Mouse (Mus musculus) heart, postnatal 10 days (tissue): Measurements from ENCODE around the gene Trpm3. TPM values are rescaled to one million over a fixed set of nuclear protein-coding genes. Genes with fewer than 3 reads are reported as not detected.

Experiments
- DNase-seq, 2 experiments: peaks; one replicate each; pipeline ENCODE4 v3.0.0; 2021
- intact Hi-C: fragments of 180-260 bp; cut with DNase I; formaldehyde crosslinking; loops from one replicate; pipeline ENCODE4 v1.15.1; 2025
- total RNA-seq, 2 experiments: library from RNA; stranded (reverse); gene quantifications; 2 replicates each; pipeline ENCODE4 v1.2.3; 2021

Trpm3 gene
- total RNA-seq, 2 experiments from 2014 or later: 1.5 to 2.2 TPM

DNA sequence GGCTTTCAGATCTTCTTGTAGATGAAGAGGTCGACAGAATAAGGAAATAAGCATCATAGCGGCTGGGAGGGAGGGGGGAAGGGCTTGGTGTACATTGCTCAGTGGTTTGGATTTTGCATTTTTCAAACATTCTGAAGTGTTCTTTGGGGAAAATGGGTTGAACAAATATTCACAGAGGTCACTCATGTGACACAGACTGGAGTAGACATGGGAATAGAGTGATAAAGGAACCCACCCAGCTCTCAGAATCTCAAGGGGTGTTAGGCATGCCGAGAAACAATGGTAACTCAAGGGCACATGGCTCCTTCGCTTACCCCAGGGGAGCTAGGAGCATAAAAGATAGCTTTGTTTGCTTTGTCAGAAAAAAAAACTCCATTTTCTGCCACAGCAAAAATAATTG, 330.8 kb downstream of the Trpm3 start:
- intact Hi-C loops: no loop called here
- no peak for DNase-seq

DNA sequence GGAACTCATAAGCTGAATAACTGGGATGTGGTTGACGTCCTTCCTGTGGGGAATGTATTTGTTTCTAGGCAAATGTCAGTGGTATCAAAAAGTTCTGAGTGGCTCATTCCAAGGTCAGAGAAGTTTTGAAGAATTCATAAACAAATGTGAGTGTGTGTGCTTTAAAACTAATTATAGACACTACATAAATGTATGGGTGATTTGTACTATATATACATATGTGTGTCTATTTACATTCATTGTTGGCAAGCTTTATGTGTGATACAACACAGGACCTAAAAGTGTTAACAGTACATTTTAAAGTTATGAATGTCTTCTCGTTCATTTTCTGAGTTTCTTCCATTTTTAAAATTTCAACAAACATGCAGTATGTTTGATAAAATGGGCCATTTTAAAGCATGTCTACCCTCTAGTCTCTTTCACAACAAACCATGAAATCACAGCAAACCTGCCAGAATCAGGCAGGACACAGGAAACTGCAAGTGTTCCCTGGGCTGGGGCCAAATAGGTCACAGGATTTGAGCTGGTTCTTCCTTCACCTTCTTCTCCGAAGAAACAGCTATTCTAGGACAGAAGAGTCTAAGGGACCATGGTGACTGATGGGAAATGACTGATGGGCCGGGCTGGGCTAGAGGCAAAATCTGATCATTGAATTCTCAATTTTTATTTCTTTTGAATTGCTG, 334.3 kb downstream of the Trpm3 start:
- intact Hi-C loops: no loop called here
- DNase-seq: peak in 1 of 2 experiments; percentile 9

DNA sequence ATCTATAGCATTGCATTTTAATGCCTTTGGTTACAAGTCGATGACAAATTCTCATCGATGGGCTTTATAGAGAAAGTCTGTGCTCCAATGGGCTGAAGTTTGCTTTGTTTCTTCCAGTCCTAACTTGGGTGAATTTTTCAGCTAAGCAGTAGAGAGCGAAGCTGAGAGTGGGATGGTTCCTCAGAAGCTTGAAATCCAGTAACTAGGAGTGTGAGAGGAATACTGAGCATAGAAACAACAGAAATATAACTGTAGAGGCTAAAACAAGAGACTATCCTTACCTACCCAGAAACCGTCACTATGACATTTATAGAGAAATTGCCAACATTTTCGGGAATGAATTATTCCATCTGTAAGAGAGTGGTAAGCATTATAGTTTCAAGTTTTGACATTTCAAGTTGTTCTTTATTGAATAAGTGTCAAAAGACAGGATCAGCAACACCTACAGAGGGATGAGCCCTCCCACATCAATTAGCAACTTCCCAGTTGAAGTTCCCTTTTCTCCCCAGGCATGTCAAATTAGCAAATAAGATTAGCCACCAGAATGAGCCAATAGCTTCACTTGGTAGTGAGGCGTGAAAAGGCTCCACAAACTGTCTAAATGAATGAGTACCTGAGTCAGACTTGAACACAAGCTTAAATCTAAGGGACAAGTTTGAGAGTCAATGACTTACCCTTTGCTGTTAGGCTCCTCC, 339.6 kb downstream of the Trpm3 start:
- intact Hi-C loops: no loop called here
- DNase-seq: no peak

GRCm38 (mm10) chr19:22503469-22503868, 364.6 kb downstream of the Trpm3 start:
- intact Hi-C loops: no loop called here

DNA sequence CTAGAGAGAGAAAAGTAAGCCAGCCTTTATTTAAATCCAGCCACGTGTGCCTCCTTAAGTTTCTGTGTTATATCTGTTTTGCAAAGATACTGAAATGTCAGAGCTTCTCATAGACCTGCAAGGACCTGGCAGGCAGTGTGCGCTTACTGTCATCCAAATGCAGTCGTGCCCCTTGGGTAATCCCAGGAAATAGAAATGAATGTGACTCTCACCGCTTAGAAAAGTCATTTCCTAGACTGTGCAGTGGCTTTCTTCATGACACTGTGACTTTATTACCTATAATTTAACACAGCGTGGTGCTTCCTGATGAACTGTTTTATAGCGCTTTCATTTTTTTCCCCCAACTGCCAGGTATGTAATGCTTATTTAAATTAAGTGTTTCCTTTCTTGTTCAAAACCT, 379.7 kb downstream of the Trpm3 start:
- DNase-seq: no peak
- intact Hi-C loops: no loop called here

More at GRCm38 (mm10) chr19:22503469-22503868, 364.6 kb downstream of the Trpm3 start:
- no peak for DNase-seq

GRCm38 (mm10) chr19:22527944-22528343, 389.1 kb downstream of the Trpm3 start:
- intact Hi-C loops: no loop called here
- no peak for DNase-seq

DNA sequence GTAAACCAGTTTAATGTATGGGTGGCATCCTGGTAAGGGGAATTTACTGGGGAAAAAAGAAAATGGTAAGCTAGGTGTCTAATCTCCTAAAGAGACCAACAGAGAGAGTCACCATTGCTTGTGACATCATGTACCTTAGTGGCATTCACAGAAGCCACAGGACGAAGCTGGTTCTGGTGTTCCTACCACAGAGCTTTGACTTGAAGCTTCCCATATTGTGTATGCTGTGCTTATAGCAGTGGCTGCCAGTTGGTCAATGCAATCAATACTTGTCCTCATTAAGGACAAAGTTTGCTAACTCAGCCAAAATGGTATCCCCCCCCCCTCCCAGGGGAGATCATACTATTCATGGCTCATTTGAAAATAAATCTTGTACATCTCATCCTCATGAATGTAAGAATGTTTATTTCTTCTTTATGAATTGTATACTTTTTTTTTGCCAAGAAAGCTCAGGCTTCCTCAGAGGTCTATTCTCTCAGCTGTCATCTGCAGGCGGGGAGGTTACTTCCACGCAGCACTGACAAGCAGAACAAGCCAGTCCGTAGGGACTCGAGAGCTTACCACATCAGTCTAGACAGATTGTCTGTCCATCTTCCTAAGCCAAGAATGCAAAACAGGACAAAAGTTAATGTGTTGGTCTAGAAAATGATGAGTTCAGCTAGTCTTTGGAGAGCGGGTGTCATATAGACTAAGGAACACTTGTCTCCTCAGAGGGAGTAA, 404.3 kb downstream of the Trpm3 start:
- DNase-seq: no peak
- intact Hi-C loops: no loop called here

DNA sequence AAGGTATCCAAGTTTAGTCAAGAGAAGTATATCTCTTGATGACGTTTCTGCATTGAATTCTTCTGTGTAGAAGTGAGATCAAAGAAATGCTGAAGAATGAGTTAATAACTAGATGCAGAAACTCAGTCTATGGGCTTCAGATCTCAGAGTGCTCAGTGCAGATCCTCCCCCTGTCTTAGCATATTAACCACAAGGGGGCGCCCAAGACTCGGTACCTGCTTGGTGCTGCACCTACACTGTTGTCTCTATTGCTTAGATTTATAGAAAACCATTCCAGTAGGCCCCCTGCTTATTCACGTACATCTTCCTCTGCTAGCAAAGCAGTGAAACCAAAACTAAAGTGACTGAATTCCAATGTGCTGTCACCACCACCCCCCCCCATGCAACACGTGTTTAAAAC, 413.3 kb downstream of the Trpm3 start:
- DNase-seq: peak; percentile 62 to 67
- intact Hi-C loops: loop anchor here (1.0 to 2.0 kb wide), 3 partner anchors 79 to 331 kb away; no protein-coding TSS in a partner anchor

GRCm38 (mm10) chr19:22554421-22554941, 415.6 kb downstream of the Trpm3 start:
- intact Hi-C loops: no loop called here
- peak; percentile 67 to 70 for DNase-seq

GRCm38 (mm10) chr19:22572396-22572795, 433.6 kb downstream of the Trpm3 start:
- no peak for DNase-seq
- intact Hi-C loops: no loop called here

DNA sequence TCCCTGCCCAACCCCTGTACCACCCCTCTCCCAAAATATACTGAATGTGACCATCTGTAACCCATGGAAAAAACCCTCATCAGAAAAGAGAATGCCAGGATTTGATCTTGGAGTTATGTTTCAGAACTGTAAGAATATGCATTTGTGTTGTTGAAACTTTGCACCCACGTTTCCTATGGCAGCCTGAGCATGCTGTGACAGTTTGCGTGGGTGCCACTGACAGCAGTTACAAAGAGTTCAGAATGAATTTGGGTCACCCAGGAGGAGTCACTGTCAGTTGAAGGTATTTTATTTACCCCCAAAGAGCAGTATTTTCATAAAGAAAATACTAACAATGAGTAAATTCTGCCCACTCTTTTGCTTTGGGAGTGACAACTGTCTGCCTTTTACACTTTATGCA, 434.0 kb downstream of the Trpm3 start:
- intact Hi-C loops: no loop called here
- no peak for DNase-seq

DNA sequence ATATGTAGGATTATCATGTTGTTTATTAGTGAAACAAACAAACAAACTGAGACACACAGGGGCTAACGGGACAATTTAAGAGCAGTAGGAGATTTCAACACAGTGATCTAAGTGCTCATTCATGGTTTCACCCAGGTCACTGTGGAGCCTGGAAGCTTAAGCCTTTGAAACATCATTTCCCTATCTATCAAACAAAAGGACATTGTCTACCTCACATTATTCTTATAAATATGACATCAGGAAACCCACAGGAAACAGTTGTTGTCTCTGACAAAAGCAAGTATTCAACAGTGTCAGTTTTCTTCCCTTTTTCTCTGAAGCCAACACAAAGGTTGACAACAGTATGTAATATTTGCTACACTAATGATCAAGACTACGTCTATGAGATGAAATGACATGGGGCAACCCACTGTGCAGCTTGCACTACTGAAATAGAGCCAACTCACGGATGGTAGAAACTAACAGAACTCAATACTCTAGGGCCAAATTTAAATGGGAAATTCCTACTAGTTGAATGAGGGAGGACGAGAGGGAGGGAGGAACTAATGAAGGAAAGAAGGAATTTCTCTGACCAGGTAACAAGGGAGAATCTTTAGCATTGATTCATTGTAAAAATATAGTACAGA, 443.4 kb downstream of the Trpm3 start:
- intact Hi-C loops: no loop called here
- no peak for DNase-seq

GRCm38 (mm10) chr19:22594492-22594891, 455.6 kb downstream of the Trpm3 start:
- no peak for DNase-seq
- intact Hi-C loops: no loop called here

DNA sequence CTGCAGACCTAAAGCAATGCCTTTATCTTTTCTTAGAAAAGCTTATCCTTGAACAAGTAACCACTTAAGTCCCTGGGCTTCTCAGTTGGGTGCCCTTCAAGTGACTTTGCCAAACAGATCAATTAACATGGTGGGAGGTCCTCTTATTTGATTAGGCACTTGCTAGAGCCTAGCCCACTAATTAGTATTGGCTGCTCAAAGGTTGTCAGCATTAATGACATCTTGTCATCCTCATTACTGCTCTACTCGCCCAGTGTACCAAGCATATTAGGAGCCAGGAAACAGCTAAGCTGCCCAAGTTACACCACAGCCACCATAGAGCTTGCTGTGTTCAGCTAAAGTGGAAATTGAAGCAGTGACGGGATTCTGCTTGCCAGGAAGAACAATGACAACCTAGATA, 456.4 kb downstream of the Trpm3 start:
- no peak for DNase-seq

DNA sequence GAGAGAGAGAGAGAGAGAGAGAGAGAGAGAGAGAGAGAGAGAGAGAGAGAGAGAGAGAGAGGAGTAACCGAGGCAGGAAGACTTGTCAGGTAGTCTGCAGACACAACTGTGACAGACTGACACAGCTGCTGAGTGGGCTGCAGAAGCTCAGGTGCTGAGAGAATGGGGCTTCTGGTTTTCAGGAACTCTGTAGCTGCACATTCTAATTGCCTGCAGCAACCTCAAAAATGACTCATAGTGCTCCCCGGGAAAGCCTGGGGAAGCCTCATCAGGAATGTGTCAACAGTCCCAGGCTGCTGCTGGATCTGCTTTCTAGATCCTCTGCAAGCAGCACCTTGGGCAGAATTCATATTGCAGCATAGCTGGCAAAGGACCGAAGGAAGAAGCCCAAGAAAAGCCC, 457.9 kb downstream of the Trpm3 start:
- intact Hi-C loops: no loop called here
- peak in 1 of 2 experiments; percentile 4 for DNase-seq

More for the DNA sequence above, 456.4 kb downstream of the Trpm3 start:
- intact Hi-C loops: no loop called here

DNA sequence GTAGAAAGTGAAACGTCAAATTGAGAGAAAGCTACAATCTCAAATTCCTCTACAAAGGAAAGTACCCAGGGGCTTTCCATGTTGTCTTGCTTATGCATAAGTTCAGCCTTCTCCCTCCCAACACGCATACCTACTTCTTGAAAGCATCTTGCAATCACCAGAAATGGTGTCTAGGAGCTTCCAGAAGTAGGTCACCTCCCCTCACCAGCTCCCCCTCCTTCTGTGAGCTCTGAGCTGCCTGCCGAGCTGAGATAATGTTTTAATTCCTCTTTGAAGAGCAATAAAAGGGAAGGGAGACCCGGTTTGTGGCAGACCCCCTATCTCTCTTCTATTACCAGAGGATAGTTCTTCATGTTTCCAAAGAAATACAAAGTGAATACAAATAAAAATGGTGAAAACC, 465.5 kb downstream of the Trpm3 start:
- no peak for DNase-seq
- intact Hi-C loops: no loop called here

DNA sequence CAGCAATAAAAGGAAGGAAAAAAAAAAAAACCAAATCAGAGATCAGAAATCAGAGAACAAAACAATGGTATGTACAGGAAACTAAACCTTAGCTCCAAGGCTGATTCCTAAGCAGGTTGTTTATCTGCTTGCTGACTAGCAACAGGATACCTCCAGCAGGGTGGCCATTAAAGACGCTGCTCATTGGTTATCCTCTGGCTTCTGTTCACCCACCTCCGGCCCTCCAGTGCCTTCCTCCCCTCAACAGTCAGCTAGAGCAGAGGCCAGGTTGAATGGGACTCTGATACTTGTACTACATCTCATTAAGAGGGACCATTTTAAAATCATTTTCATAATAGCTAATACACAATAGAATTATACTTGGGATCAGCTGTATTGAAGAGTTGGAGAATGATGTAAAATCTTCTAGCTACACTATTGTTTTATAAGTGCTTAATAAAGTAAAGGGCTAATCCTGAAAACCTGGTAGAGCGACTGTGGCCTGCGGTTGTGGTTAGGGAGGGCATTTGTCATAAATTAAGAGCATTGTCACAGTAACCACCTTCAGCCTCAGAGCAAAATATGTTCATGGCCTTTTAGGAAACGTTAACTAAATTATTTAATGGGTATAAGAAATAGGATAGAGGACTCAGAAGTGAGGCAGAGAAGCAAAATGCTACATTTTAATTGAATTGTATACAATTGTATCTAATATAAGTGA, 469.3 kb downstream of the Trpm3 start:
- intact Hi-C loops: no loop called here
- no peak for DNase-seq

DNA sequence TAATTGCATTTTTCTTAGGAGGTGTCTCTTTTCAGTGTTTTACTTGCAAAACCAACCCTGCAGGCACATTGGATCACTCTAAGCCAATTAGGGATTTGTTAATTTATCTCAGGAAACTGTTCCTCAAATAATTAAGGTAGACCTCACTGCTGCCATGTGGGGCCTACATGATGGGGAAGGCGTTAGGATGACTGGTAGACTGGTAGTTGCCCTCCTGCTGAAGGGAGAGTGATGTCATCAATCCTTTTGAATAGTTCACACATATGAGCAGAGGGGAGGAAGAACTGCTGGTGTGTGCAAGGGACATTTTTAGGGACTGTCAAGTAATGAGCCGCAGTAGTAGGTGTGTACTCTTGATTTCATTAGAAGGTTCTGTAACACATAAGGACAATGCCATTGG, 472.8 kb downstream of the Trpm3 start:
- DNase-seq: no peak
- intact Hi-C loops: no loop called here

GRCm38 (mm10) chr19:22615367-22615766, 476.5 kb downstream of the Trpm3 start:
- no peak for DNase-seq
- intact Hi-C loops: loop anchor here (5.0 kb wide), 1 partner anchor 278 kb away; no protein-coding TSS in a partner anchor

DNA sequence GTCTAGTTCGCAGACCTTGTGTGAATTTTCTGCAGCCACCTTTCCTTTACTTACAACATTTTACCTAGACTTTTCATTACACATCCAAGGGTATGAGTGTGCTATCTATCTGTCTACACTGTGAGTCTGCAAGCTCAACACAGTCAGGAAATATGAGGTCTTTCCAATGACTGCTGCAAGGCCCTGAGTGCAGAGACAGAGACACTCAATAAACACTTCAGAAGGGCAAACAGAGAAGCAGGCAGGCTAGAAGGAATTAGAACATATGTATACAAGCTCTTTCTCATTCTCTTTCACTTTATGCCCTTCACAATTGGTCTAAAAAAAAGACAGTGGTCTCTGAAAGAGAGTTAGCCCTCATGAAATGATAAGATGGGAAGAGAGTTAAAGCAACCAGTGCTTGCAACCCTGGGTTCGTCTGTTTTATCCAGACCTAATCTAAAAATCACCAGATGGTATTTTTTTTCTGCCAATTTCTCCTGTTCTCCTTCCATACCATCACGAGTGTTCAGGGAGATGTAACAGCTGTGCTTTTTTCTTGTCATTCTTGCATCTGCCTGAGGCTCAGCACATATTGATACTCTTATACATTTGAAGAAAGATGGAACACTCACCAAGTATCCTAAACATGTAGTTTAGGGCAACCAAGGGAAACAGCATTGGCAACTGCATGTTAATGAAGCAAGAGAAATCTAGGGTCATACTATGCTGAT, 486.1 kb downstream of the Trpm3 start:
- intact Hi-C loops: no loop called here
- DNase-seq: no peak
